Mouse (Mus musculus) hindbrain, embryonic 13.5 days (tissue): Measurements from ENCODE around the gene Znrd1. TPM values are rescaled to one million over a fixed set of nuclear protein-coding genes. Genes with fewer than 3 reads are reported as not detected.

Source experiments
- ATAC-seq: fragments of 200-750 bp; cut with Nextera tagmentation; 2 replicates; pipeline ENCODE4 v1.8.0; 2017; ENCODE audit warnings: moderate TSS enrichment; ENCODE audit not compliant: low FRiP score
- H3K27ac ChIP-seq: fragments of 300-500 bp; sonication (generic); 2 replicates; pipeline ENCODE4 v1.5.1; 2015; ENCODE audit warnings: inconsistent platforms, mild to moderate bottlenecking, moderate library complexity
- H3K27me3 ChIP-seq: fragments of 300-500 bp; sonication (generic); 2 replicates; pipeline ENCODE4 v1.6.1; 2015; ENCODE audit warnings: mild to moderate bottlenecking, inconsistent platforms
- H3K36me3 ChIP-seq: fragments of 300-500 bp; sonication (generic); 2 replicates; pipeline ENCODE4 v1.6.1; 2015; ENCODE audit warnings: mild to moderate bottlenecking, inconsistent platforms
- H3K4me1 ChIP-seq: fragments of 300-500 bp; sonication (generic); replicated peaks from 2 replicates; pipeline ENCODE4 v1.6.1; 2015; ENCODE audit warnings: inconsistent platforms
- H3K4me2 ChIP-seq: fragments of 300-500 bp; sonication (generic); 2 replicates; pipeline ENCODE4 v1.6.1; 2015; ENCODE audit warnings: inconsistent platforms, mild to moderate bottlenecking, moderate library complexity
- H3K4me3 ChIP-seq: fragments of 300-500 bp; sonication (generic); 2 replicates; pipeline ENCODE4 v1.5.1; 2015; ENCODE audit warnings: mild to moderate bottlenecking, inconsistent platforms
- H3K9ac ChIP-seq: fragments of 300-500 bp; sonication (generic); 2 replicates; pipeline ENCODE4 v1.6.1; 2015; ENCODE audit warnings: mild to moderate bottlenecking, inconsistent platforms
- H3K9me3 ChIP-seq: fragments of 300-500 bp; sonication (generic); 2 replicates; pipeline ENCODE4 v1.6.1; 2016; ENCODE audit warnings: inconsistent platforms
- WGBS: fragments of 180-500 bp; shearing (Covaris S2); methylation state at CpG from one replicate; pipeline ENCODE4 v1.1.7; 2015; 5-methylcytosine and 5-hydroxymethylcytosine counted together
- polyA plus RNA-seq: library from polyadenylated mRNA; unstranded; fragments of >200 nt; fragmentation: Nextera tagmentation; extraction: Ambion mirVana; gene quantifications from 2 replicates; pipeline ENCODE4 v1.2.1, GENCODE M21; 2015

The Znrd1 gene
- polyA plus RNA-seq, 1 experiment from 2014 or later: 67.7 TPM

DNA sequence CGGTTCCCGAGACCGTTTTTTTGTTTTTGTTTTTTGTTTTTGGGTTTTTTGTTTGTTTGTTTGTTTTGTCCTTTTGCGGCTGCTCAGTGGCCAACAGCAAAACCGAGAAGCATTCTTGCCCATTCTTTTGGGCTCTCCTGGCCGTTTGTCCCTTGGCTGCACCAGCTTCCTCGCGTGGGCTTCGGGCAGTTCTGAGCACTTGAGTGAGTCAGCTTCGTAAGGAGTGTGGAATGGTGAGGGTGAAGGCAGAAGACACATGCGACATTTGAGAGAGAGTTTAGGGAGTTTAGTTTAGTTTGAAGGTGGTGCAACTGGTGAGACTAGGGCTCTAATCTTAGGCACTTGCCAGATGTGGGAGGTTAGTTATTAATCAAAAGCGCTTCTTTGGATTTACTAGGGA, 525 bp upstream of the Znrd1 start:
- Histone ChIP-seq H3K4me2 (peak overlapping the region; percentile 70), H3K4me1 (peaks cover 23% of the 10 kb centered on the region), H3K36me3 (peaks cover 6% of the 10 kb centered on the region; the same call in 1 of the 2 replicates), H3K4me3 (peak overlapping the region; percentile 69), H3K9me3 (no peaks in the 10 kb centered on the region), H3K27me3 (no peaks in the 10 kb centered on the region), H3K27ac (peak overlapping the region; percentile 78), H3K9ac (peak overlapping the region; percentile 77)
- 10% methylated on average over 12 of the region's 12 CpGs for WGBS
- ATAC-seq: peak; percentile 43

DNA sequence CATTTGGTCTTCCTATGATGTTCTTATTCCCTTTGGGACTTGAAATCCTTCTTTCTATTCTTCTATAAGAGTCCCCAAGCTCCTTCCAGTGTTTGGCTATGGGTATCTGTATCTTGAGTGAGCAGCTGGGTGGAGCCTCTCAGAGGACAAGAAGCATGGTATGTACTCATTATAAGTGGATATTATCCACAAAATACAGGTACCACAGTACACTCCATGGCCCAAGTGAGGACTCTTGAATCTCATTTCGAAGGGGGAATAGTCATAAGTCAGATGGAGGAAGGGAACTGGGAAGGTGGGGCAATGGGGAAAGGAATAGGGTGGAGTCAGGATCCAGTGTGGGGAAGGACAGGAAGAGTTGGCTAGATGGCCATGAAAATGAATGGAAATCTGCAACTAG, 5.3 kb downstream of the Znrd1 start:
- Histone ChIP-seq H3K4me2 (no peak overlapping the region), H3K27me3 (no peaks in the 10 kb centered on the region), H3K9me3 (no peaks in the 10 kb centered on the region), H3K27ac (no peak overlapping the region), H3K9ac (no peak overlapping the region), H3K4me3 (no peak overlapping the region), H3K4me1 (peaks cover 29% of the 10 kb centered on the region), H3K36me3 (peaks cover 21% of the 10 kb centered on the region)
- ATAC-seq: no peak
- 90% methylated on average over 1 of the region's 1 CpGs for WGBS

DNA sequence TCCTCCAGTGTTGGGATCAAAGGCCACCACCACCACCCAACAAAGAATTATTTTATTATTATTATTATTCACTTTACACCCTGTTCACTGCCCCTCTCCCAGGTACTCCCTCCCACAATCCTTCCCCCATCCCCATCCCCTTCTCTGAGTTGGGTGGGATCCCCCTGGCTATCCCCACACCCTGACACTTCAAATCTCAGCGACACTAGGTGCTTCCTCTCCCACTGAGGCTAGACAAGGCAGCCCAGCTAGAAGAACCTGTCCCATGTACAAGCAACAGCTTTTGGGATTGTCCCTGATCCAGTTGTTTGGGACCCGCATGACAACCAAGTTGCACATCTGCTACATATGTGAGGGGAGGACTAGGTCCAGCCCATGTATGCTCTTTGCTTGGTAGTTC, 5.7 kb downstream of the Znrd1 start:
- 92% methylated on average over 2 of the region's 2 CpGs for WGBS
- peaks cover 21% of the 10 kb centered on the region for H3K36me3 ChIP-seq
- no peak overlapping the region for H3K4me2 ChIP-seq
- no peaks in the 10 kb centered on the region for H3K27me3 ChIP-seq
- H3K4me1 ChIP-seq: peaks cover 29% of the 10 kb centered on the region
- H3K27ac ChIP-seq: no peak overlapping the region
- no peak overlapping the region for H3K9ac ChIP-seq
- no peak overlapping the region for H3K4me3 ChIP-seq
- H3K9me3 ChIP-seq: no peaks in the 10 kb centered on the region
- ATAC-seq: no peak

DNA sequence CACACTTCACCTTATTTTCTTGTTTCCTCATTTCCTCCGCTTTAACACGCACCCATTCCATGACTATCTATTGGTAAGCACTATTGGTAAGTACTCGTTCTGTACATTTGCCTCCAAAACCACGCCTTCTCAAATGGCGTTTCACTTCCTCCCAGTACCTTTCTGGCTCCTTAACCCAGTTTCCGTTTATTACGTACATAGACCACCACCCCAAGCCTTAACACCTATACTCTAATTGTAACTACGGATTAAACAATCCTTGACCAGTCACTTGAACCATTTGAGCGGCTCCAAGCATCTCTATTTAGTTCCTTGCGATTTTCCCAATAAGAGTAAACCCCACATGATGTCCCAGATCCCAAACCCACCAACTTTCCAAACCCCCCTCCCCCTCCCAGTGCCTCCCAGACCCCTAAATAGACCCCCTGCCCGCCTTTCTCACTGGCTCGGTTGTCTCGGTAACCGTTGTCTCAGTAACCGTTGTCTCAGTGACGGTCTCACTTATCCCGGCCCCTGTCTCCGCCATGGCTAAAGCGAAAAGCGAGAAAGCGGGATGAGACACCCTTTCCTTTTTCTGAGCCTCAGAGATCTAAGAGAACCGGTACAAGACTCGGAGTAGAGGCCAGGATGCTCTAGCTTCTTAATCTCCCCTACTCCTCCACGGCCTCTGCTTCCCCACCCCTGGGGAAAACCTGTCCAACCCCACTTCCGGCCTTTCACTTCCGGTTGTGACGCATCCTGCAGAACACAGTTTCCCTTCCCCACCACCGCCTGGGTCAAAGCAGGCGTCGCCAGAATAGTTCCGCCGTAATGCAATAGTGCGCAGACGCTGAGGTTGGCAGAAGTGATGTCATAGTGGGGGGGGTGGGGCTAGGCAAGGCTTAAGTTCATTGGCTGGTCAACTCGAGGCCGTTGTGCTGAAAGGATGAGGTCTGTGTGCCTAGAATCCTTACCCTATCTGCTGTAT, 7.1 kb downstream of the Znrd1 start, which contains the start of gene Ppp1r11:
Gene Ppp1r11 (minus strand): TSS at position 761 of the 967 bp plus-strand sequence.
- peak within 1 kb of the TSS; percentile 81 for H3K4me2 ChIP-seq
- peak within 1 kb of the TSS; percentile 69 for H3K4me3 ChIP-seq
- peak; percentile 95 for ATAC-seq
- H3K27ac ChIP-seq: peak within 1 kb of the TSS; percentile 92
- H3K9me3 ChIP-seq: no peaks in the 10 kb centered on the region
- H3K4me1 ChIP-seq: peaks cover 28% of the 10 kb centered on the region
- H3K27me3 ChIP-seq: no peaks in the 10 kb centered on the region
- 2% methylated on average over 36 of the region's 36 CpGs for WGBS
- peak within 1 kb of the TSS; percentile 80 for H3K9ac ChIP-seq
- H3K36me3 ChIP-seq: peaks cover 19% of the 10 kb centered on the region

DNA sequence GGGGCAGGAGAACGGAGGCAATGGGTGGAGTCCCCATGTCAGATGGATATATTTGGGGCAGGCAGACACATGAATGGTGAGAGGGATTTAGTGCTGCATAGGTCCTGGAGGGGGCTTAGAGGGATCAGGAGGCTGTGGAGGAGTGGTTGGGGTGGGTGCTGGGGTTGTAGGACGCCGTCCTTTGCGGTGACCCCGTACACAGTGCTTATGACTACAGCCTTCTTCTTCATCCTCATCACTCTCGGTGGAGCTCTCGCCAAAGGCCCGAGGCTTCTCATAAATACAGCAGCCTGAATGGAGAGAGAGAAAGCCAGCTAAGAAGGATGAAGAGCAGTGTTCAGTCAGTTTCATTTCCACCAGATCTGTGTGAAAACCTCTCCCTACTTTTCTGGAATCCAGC, 9.1 kb downstream of the Znrd1 start:
- no peak overlapping the region for H3K9ac ChIP-seq
- peaks cover 19% of the 10 kb centered on the region for H3K27me3 ChIP-seq
- ATAC-seq: no peak
- peaks cover 15% of the 10 kb centered on the region for H3K36me3 ChIP-seq
- peaks cover 35% of the 10 kb centered on the region for H3K4me1 ChIP-seq
- no peak overlapping the region for H3K4me2 ChIP-seq
- H3K27ac ChIP-seq: no peak overlapping the region
- H3K4me3 ChIP-seq: no peak overlapping the region
- H3K9me3 ChIP-seq: no peaks in the 10 kb centered on the region
- WGBS: 95% methylated on average over 8 of the region's 8 CpGs

DNA sequence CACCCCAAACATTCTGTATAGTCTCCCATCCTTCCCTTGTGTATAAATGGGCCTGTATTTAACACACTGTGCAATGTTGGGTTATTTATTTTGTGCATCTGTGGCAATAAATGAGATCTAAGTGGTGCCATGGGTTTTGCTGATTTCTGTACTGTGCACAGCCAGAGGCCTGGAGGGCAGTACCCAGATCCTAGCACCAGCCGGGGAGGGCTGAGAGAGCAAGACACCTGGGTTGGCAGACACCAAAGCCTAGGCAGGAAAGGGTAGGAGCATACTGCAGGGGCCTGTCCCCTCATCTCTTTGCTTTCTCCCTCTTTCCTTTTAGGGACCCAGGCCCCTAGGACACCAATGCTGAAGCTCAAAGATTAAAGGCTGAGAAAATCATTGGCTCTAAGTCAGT, 10.1 kb downstream of the Znrd1 start:
- Histone ChIP-seq H3K4me1 (peaks cover 38% of the 10 kb centered on the region), H3K9ac (no peak overlapping the region), H3K36me3 (peaks cover 15% of the 10 kb centered on the region), H3K27ac (0 out of 2 replicates have a peak overlapping the region, but pooled peaks have one; percentile 30), H3K9me3 (no peaks in the 10 kb centered on the region), H3K4me3 (no peak overlapping the region), H3K27me3 (peaks cover 29% of the 10 kb centered on the region), H3K4me2 (no peak overlapping the region)
- WGBS: 71% methylated on average over 1 of the region's 1 CpGs
- ATAC-seq: no peak

DNA sequence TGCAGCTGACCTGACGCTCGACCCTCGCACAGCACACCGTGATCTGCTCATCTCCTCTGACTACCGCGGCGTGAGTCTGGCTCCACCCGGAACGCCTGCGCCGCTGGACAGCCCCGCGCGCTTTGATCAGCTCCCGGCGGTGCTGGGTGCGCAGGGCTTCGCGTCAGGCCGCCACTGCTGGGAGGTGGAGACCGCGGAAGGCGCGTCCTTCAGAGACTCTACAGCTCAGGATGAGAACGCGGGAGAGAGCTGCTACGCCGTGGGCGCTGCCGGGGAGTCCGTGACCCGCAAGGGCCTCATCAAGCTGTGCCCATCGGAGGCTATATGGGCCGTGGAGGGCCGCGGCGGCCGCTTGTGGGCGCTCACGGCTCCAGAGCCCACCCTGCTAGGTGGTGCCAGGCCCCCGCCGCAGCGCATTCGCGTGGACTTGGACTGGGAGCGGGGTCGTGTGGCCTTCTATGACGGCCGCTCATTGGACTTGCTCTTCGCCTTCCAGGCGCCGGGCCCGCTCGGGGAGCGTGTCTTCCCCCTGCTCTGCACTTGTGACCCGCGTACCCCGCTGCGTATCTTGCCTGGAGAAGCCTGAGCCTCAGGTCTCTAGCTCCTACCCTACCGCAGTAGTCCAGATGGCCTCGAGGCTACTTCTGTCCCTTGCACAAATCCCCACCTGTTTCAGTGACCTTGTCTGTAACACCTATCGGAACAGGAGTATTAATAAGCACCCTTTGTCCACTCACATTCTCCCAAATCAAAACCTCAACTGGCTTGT, 11.1 kb downstream of the Znrd1 start:
- H3K4me3 ChIP-seq: peak overlapping the region; percentile 58
- WGBS: under 1% methylated on average over 62 of the region's 62 CpGs
- peaks cover 15% of the 10 kb centered on the region for H3K36me3 ChIP-seq
- peak overlapping the region; percentile 84 for H3K27ac ChIP-seq
- no peaks in the 10 kb centered on the region for H3K9me3 ChIP-seq
- H3K27me3 ChIP-seq: peaks cover 39% of the 10 kb centered on the region
- peak; percentile 64 for ATAC-seq
- H3K4me2 ChIP-seq: peak overlapping the region; percentile 90
- H3K4me1 ChIP-seq: peaks cover 47% of the 10 kb centered on the region
- peak overlapping the region; percentile 87 for H3K9ac ChIP-seq

DNA sequence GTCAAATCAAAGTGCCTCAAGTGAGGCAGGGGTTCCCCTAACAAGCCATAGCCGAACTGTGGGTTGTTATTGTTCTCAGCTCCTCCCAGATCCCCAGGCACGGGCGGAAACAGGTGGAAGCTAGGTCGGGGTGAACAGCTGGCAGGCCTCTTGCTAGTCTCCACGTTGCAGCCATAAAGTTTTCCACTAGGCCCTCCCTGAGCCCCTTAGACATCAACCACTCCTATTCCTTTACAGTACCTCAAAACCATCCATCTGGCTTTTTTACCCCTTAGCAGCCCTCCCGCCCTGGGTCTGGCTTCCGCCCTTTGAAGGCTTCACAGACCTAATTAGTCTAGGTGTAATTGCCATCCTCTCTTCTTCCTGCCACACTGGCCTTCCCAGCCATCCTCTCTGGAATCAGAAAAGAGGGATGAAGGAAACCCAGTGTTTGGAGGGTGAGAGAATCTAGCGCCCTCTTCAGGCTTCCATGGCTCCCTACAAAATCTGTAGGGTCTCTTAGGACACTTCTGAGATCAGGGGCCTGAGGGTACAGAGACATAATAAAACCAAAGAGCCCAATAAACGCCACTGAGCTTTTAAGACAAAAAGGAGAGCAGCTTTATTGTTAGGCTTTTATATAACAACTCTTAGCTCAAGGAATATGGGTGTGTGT, 14.1 kb downstream of the Znrd1 start:
- Histone ChIP-seq H3K27ac (no peak overlapping the region), H3K36me3 (peaks cover 10% of the 10 kb centered on the region), H3K4me3 (no peak overlapping the region), H3K9me3 (no peaks in the 10 kb centered on the region), H3K27me3 (peaks cover 60% of the 10 kb centered on the region), H3K4me1 (peaks cover 33% of the 10 kb centered on the region), H3K9ac (no peak overlapping the region), H3K4me2 (no peak overlapping the region)
- 36% methylated on average over 7 of the region's 9 CpGs for WGBS
- ATAC-seq: no peak

DNA sequence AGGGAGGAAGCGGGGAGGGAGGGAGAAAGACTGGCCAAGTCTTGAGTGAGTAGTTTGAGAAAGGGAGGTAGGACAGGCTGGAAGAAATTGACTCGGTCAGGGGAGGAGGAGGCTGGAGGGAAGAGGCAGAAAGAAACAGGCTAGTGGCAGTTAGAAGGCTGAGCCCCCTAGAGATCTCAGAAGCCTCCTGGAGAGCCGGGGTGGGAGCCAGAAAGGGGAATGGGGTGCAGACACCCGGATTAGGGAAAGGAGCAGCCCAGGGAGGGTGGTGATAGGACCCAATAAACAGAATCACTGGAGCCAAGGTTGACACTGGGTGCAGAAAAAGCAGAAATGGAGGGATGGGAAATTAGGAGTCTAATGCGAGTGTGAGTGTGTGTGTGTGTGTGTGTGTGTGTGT, 14.7 kb downstream of the Znrd1 start:
- no peak for ATAC-seq
- Histone ChIP-seq H3K27ac (no peak overlapping the region), H3K27me3 (peaks cover 63% of the 10 kb centered on the region), H3K9me3 (no peaks in the 10 kb centered on the region), H3K9ac (no peak overlapping the region), H3K36me3 (peaks cover 5% of the 10 kb centered on the region), H3K4me1 (peaks cover 33% of the 10 kb centered on the region), H3K4me3 (no peak overlapping the region; the same call in 1 of the 2 replicates), H3K4me2 (peak overlapping the region; percentile 76; the same call in 1 of the 2 replicates)
- WGBS: 34% methylated on average over 5 of the region's 5 CpGs

DNA sequence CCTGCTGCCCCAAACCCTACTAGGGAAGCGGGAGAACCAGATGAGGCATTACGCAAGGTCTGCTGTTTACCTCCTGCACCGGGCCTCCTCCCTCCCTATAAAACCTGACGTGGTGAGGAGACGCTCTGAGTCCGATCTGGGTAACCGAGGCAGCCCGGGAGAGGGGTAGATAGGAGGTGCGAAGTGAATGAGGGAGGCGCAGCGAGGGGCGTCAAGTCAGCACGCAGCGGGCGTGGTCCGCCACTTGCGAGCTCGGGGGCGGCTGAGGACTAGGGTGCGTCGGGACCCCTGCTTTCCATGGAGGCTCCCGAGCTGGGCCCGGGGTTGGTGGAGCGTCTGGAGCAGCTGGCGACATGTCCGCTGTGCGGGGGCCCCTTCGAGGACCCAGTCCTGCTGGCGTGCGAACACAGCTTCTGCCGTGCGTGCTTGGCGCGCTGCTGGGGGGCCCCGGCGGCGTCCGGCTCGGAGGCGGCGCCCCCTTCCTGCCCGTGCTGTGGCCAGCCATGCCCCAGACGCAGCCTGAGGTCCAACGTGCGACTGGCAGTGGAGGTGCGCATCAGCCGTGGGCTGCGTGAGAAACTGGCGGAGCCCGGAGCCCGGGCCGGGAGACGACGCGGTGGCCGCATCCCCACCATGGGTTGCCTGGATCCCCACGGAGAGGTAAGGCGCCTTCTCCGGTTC, 15.4 kb downstream of the Znrd1 start, which contains the start of gene Rnf39:
Gene Rnf39 (plus strand): TSS at position 128 of the 681 bp plus-strand sequence.
- H3K9ac ChIP-seq: peak within 1 kb of the TSS; percentile 66
- 3% methylated on average over 59 of the region's 59 CpGs for whole genome bisulfite sequencing
- peaks cover 63% of the 10 kb centered on the region for H3K27me3 ChIP-seq
- no peak for ATAC-seq
- H3K9me3 ChIP-seq: no peaks in the 10 kb centered on the region
- H3K4me1 ChIP-seq: peaks cover 32% of the 10 kb centered on the region
- H3K36me3 ChIP-seq: no peaks in the 10 kb centered on the region
- H3K4me3 ChIP-seq: peak within 1 kb of the TSS; percentile 43
- no peak within 1 kb of the TSS for H3K27ac ChIP-seq
- peak within 1 kb of the TSS; percentile 76 for H3K4me2 ChIP-seq

DNA sequence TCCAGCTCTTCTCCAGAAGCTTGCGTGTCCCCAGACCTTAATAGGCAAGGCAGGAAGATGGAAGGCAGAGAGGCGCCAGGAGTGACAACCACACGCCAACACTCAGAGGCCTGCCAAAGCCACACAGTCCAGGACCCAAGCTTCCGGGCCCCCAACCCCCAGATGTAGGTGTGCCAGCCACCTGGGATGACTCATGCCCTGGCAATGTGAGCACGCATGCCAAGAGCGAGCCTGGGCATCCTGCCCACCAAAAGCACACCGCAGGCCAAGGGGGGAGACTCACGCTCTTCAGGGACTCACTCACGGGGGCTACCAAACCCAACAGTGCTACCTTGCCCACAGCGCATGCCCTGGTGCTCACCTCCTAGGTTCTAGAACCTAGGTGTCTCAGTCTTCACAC, 16.0 kb downstream of the Znrd1 start:
- peak overlapping the region; percentile 76 for H3K4me2 ChIP-seq
- H3K36me3 ChIP-seq: no peaks in the 10 kb centered on the region
- peak overlapping the region; percentile 66; the same call in 1 of the 2 replicates for H3K9ac ChIP-seq
- H3K4me1 ChIP-seq: peaks cover 26% of the 10 kb centered on the region
- peak overlapping the region; percentile 43 for H3K4me3 ChIP-seq
- peaks cover 63% of the 10 kb centered on the region for H3K27me3 ChIP-seq
- WGBS: 62% methylated on average over 10 of the region's 10 CpGs
- no peak for ATAC-seq
- H3K27ac ChIP-seq: no peak overlapping the region
- no peaks in the 10 kb centered on the region for H3K9me3 ChIP-seq
